Mouse (Mus musculus) forebrain, embryonic 15.5 days (tissue): Measurements from ENCODE around the gene Stk38l. TPM values are rescaled to one million over a fixed set of nuclear protein-coding genes. Genes with fewer than 3 reads are reported as not detected.

ENCODE experiments used
- ATAC-seq: fragments of 200-750 bp; cut with Nextera tagmentation; replicated peaks from 2 replicates; pipeline ENCODE4 v1.8.0; 2017; ENCODE audit warnings: mild to moderate bottlenecking, moderate TSS enrichment, moderate library complexity
- H3K27ac ChIP-seq: fragments of 300-500 bp; sonication (generic); replicated peaks from 2 replicates; pipeline ENCODE4 v1.5.1; 2015; ENCODE audit warnings: mild to moderate bottlenecking, inconsistent platforms
- H3K27me3 ChIP-seq: fragments of 300-500 bp; sonication (generic); 2 replicates; pipeline ENCODE4 v1.6.1; 2015; ENCODE audit warnings: inconsistent platforms
- H3K36me3 ChIP-seq: fragments of 300-500 bp; sonication (generic); 2 replicates; pipeline ENCODE4 v1.6.1; 2015; ENCODE audit warnings: mild to moderate bottlenecking, inconsistent platforms
- H3K4me1 ChIP-seq: fragments of 300-500 bp; sonication (generic); 2 replicates; pipeline ENCODE4 v1.6.1; 2015; ENCODE audit warnings: inconsistent platforms
- H3K4me2 ChIP-seq: fragments of 300-500 bp; sonication (generic); replicated peaks from 2 replicates; pipeline ENCODE4 v1.6.1; 2015; ENCODE audit warnings: mild to moderate bottlenecking, inconsistent platforms
- H3K4me3 ChIP-seq: fragments of 300-500 bp; sonication (generic); 2 replicates; pipeline ENCODE4 v1.5.1; 2015; ENCODE audit warnings: mild to moderate bottlenecking, inconsistent platforms
- H3K9ac ChIP-seq: fragments of 300-500 bp; sonication (generic); replicated peaks from 2 replicates; pipeline ENCODE4 v1.6.1; 2015; ENCODE audit warnings: mild to moderate bottlenecking, inconsistent platforms
- H3K9me3 ChIP-seq: fragments of 300-500 bp; sonication (generic); 2 replicates; pipeline ENCODE4 v1.6.1; 2016; ENCODE audit warnings: inconsistent platforms
- WGBS: fragments of 180-500 bp; shearing (Covaris S2); methylation state at CpG from one replicate; pipeline ENCODE4 v1.1.7; 2015; ENCODE audit warnings: mixed read lengths; 5-methylcytosine and 5-hydroxymethylcytosine counted together
- polyA plus RNA-seq: library from polyadenylated mRNA; unstranded; fragments of >200 nt; fragmentation: Nextera tagmentation; extraction: Ambion mirVana; gene quantifications from 2 replicates; pipeline ENCODE4 v1.2.1, GENCODE M21; 2015

Gene Stk38l
- polyA plus RNA-seq: 13.8 and 15.7 TPM in 2 replicates

GRCm38 (mm10) chr6:146724581-146725383, at the start of gene Stk38l:
Gene Stk38l (plus strand): TSS chr6:146724995.
- H3K4me2 ChIP-seq: peak within 1 kb of the TSS; percentile 86

GRCm38 (mm10) chr6:146676904-146677303, 47.9 kb upstream of the Stk38l start:
- H3K4me2 ChIP-seq: no peak overlapping the region
- no peaks in the 10 kb centered on the region for H3K9me3 ChIP-seq
- no peak overlapping the region for H3K27ac ChIP-seq
- no peaks in the 10 kb centered on the region for H3K27me3 ChIP-seq
- no peak overlapping the region for H3K4me3 ChIP-seq
- H3K36me3 ChIP-seq: no peaks in the 10 kb centered on the region
- no peak overlapping the region for H3K9ac ChIP-seq
- H3K4me1 ChIP-seq: no peaks in the 10 kb centered on the region
- WGBS: 89% methylated on average over 10 of the region's 10 CpGs
- no peak for ATAC-seq

More at GRCm38 (mm10) chr6:146724581-146725383, at the start of gene Stk38l:
- peak within 1 kb of the TSS; percentile 72 for H3K9ac ChIP-seq
- H3K36me3 ChIP-seq: no peaks in the 10 kb centered on the region
- H3K4me1 ChIP-seq: peaks cover 7% of the 10 kb centered on the region
- no peaks in the 10 kb centered on the region for H3K9me3 ChIP-seq
- peak; percentile 98 for ATAC-seq
- H3K4me3 ChIP-seq: peak within 1 kb of the TSS; percentile 78
- peak within 1 kb of the TSS; percentile 86 for H3K27ac ChIP-seq
- H3K27me3 ChIP-seq: no peaks in the 10 kb centered on the region
- 2% methylated on average over 80 of the region's 87 CpGs for WGBS

GRCm38 (mm10) chr6:146678136-146679070, 46.4 kb upstream of the Stk38l start:
- Histone ChIP-seq H3K4me1 (no peaks in the 10 kb centered on the region), H3K9ac (no peak overlapping the region), H3K4me3 (no peak overlapping the region), H3K36me3 (no peaks in the 10 kb centered on the region), H3K9me3 (no peaks in the 10 kb centered on the region), H3K27me3 (no peaks in the 10 kb centered on the region), H3K4me2 (no peak overlapping the region), H3K27ac (no peak overlapping the region)
- ATAC-seq: no peak
- 84% methylated on average over 10 of the region's 10 CpGs for WGBS

GRCm38 (mm10) chr6:146683881-146684280, 40.9 kb upstream of the Stk38l start:
- Histone ChIP-seq H3K4me3 (no peak overlapping the region), H3K36me3 (no peaks in the 10 kb centered on the region), H3K4me1 (no peaks in the 10 kb centered on the region), H3K27me3 (no peaks in the 10 kb centered on the region), H3K4me2 (no peak overlapping the region), H3K9me3 (no peaks in the 10 kb centered on the region), H3K27ac (no peak overlapping the region), H3K9ac (no peak overlapping the region)
- no peak for ATAC-seq
- 74% methylated on average over 4 of the region's 4 CpGs for WGBS

GRCm38 (mm10) chr6:146685781-146686308, 39.0 kb upstream of the Stk38l start:
- Histone ChIP-seq H3K27me3 (no peaks in the 10 kb centered on the region), H3K4me2 (no peak overlapping the region), H3K4me3 (no peak overlapping the region), H3K4me1 (no peaks in the 10 kb centered on the region), H3K36me3 (no peaks in the 10 kb centered on the region), H3K9me3 (no peaks in the 10 kb centered on the region), H3K9ac (no peak overlapping the region), H3K27ac (no peak overlapping the region)
- no peak for ATAC-seq
- WGBS: 73% methylated on average over 17 of the region's 17 CpGs

- Histone ChIP-seq H3K27me3 (no peaks in the 10 kb centered on the region), H3K27ac (no peak overlapping the region), H3K4me2 (no peak overlapping the region), H3K36me3 (no peaks in the 10 kb centered on the region), H3K4me1 (no peaks in the 10 kb centered on the region), H3K4me3 (no peak overlapping the region), H3K9ac (no peak overlapping the region), H3K9me3 (no peaks in the 10 kb centered on the region)
- 88% methylated on average over 5 of the region's 5 CpGs for WGBS
- ATAC-seq: no peak
Measured at GRCm38 (mm10) chr6:146686463-146687196, 38.2 kb upstream of the Stk38l start.

GRCm38 (mm10) chr6:146688010-146688409, 36.8 kb upstream of the Stk38l start:
- Histone ChIP-seq H3K27me3 (no peaks in the 10 kb centered on the region), H3K9me3 (no peaks in the 10 kb centered on the region), H3K27ac (no peak overlapping the region), H3K4me3 (no peak overlapping the region), H3K4me1 (no peaks in the 10 kb centered on the region), H3K36me3 (no peaks in the 10 kb centered on the region), H3K9ac (no peak overlapping the region), H3K4me2 (no peak overlapping the region)
- no peak for ATAC-seq
- WGBS: 85% methylated on average over 7 of the region's 7 CpGs

GRCm38 (mm10) chr6:146688861-146689260, 35.9 kb upstream of the Stk38l start:
- Histone ChIP-seq H3K9me3 (no peaks in the 10 kb centered on the region), H3K9ac (no peak overlapping the region), H3K27me3 (no peaks in the 10 kb centered on the region), H3K36me3 (no peaks in the 10 kb centered on the region), H3K4me1 (no peaks in the 10 kb centered on the region), H3K27ac (no peak overlapping the region), H3K4me2 (no peak overlapping the region), H3K4me3 (no peak overlapping the region)
- WGBS: 69% methylated on average over 5 of the region's 5 CpGs
- ATAC-seq: no peak

- no peaks in the 10 kb centered on the region for H3K27me3 ChIP-seq
- WGBS: 44% methylated on average over 5 of the region's 5 CpGs
- no peak overlapping the region for H3K9ac ChIP-seq
- H3K4me2 ChIP-seq: no peak overlapping the region
- H3K36me3 ChIP-seq: no peaks in the 10 kb centered on the region
- H3K4me3 ChIP-seq: no peak overlapping the region
- no peak overlapping the region for H3K27ac ChIP-seq
- H3K4me1 ChIP-seq: no peaks in the 10 kb centered on the region
- no peak for ATAC-seq
- H3K9me3 ChIP-seq: no peaks in the 10 kb centered on the region
Measured at GRCm38 (mm10) chr6:146697767-146698166, 27.0 kb upstream of the Stk38l start.

- Histone ChIP-seq H3K4me3 (no peak overlapping the region), H3K9ac (no peak overlapping the region), H3K9me3 (no peaks in the 10 kb centered on the region), H3K36me3 (no peaks in the 10 kb centered on the region), H3K4me2 (no peak overlapping the region), H3K4me1 (no peaks in the 10 kb centered on the region), H3K27me3 (no peaks in the 10 kb centered on the region), H3K27ac (no peak overlapping the region)
- WGBS: 89% methylated on average over 4 of the region's 4 CpGs
- ATAC-seq: no peak
Measured at GRCm38 (mm10) chr6:146698376-146698775, 26.4 kb upstream of the Stk38l start.

GRCm38 (mm10) chr6:146700461-146700860, 24.3 kb upstream of the Stk38l start:
- no peak for ATAC-seq
- Histone ChIP-seq H3K4me1 (no peaks in the 10 kb centered on the region), H3K9ac (no peak overlapping the region), H3K27ac (no peak overlapping the region), H3K9me3 (no peaks in the 10 kb centered on the region), H3K4me2 (no peak overlapping the region), H3K36me3 (no peaks in the 10 kb centered on the region), H3K4me3 (no peak overlapping the region), H3K27me3 (no peaks in the 10 kb centered on the region)
- WGBS: 100% methylated on average over 1 of the region's 1 CpGs
